Mouse (Mus musculus) hindbrain, embryonic 13.5 days (tissue): ENCODE measurements at regions not wholly inside any gene's neighbourhood (a gene's known extent, or its start where the extent isn't known, plus 50 kb on each side); places are given as distances from the start of the nearest gene placed in this dataset.

Experiments used
- ATAC-seq: fragments of 200-750 bp; cut with Nextera tagmentation; 2 replicates; pipeline ENCODE4 v1.8.0; 2017; ENCODE audit warnings: moderate TSS enrichment; ENCODE audit not compliant: low FRiP score
- H3K27ac ChIP-seq: fragments of 300-500 bp; sonication (generic); 2 replicates; pipeline ENCODE4 v1.5.1; 2015; ENCODE audit warnings: inconsistent platforms, mild to moderate bottlenecking, moderate library complexity
- H3K27me3 ChIP-seq: fragments of 300-500 bp; sonication (generic); 2 replicates; pipeline ENCODE4 v1.6.1; 2015; ENCODE audit warnings: mild to moderate bottlenecking, inconsistent platforms
- H3K36me3 ChIP-seq: fragments of 300-500 bp; sonication (generic); 2 replicates; pipeline ENCODE4 v1.6.1; 2015; ENCODE audit warnings: mild to moderate bottlenecking, inconsistent platforms
- H3K4me1 ChIP-seq: fragments of 300-500 bp; sonication (generic); replicated peaks from 2 replicates; pipeline ENCODE4 v1.6.1; 2015; ENCODE audit warnings: inconsistent platforms
- H3K4me2 ChIP-seq: fragments of 300-500 bp; sonication (generic); 2 replicates; pipeline ENCODE4 v1.6.1; 2015; ENCODE audit warnings: inconsistent platforms, mild to moderate bottlenecking, moderate library complexity
- H3K4me3 ChIP-seq: fragments of 300-500 bp; sonication (generic); 2 replicates; pipeline ENCODE4 v1.5.1; 2015; ENCODE audit warnings: mild to moderate bottlenecking, inconsistent platforms
- H3K9ac ChIP-seq: fragments of 300-500 bp; sonication (generic); 2 replicates; pipeline ENCODE4 v1.6.1; 2015; ENCODE audit warnings: mild to moderate bottlenecking, inconsistent platforms
- H3K9me3 ChIP-seq: fragments of 300-500 bp; sonication (generic); 2 replicates; pipeline ENCODE4 v1.6.1; 2016; ENCODE audit warnings: inconsistent platforms
- WGBS: fragments of 180-500 bp; shearing (Covaris S2); methylation state at CpG from one replicate; pipeline ENCODE4 v1.1.7; 2015; 5-methylcytosine and 5-hydroxymethylcytosine counted together

- no peak overlapping the region for H3K9ac ChIP-seq
- no peak overlapping the region for H3K4me2 ChIP-seq
- H3K27ac ChIP-seq, result no peak overlapping the region
- H3K4me3 ChIP-seq, result no peak overlapping the region
- WGBS, result 86% methylated on average over 9 of the region's 9 CpGs
- H3K4me1 ChIP-seq, result peaks cover 30% of the 10 kb centered on the region
- ATAC-seq, result no peak
- H3K9me3 ChIP-seq, result no peaks in the 10 kb centered on the region
- H3K27me3 ChIP-seq, result no peaks in the 10 kb centered on the region
- no peaks in the 10 kb centered on the region for H3K36me3 ChIP-seq
Measured at GRCm38 (mm10) chr4:22106883-22107282, 175.8 kb downstream of the Faxc start.

GRCm38 (mm10) chr4:22109410-22109809 is 178.3 kb downstream of the Faxc start:
- WGBS, result 30% methylated on average over 6 of the region's 6 CpGs
- H3K9ac ChIP-seq, result no peak overlapping the region
- ATAC-seq, result 0 out of 2 replicates have a peak, but pooled peaks have one; percentile 32
- no peaks in the 10 kb centered on the region for H3K36me3 ChIP-seq
- H3K4me3 ChIP-seq, result no peak overlapping the region
- H3K9me3 ChIP-seq, result no peaks in the 10 kb centered on the region
- H3K4me2 ChIP-seq, result no peak overlapping the region
- peaks cover 16% of the 10 kb centered on the region; the same call in 1 of the 2 replicates for H3K4me1 ChIP-seq
- no peaks in the 10 kb centered on the region for H3K27me3 ChIP-seq
- no peak overlapping the region for H3K27ac ChIP-seq

GRCm38 (mm10) chr4:22110400-22110799 is 179.3 kb downstream of the Faxc start:
- WGBS, result 53% methylated on average over 8 of the region's 8 CpGs
- no peak overlapping the region for H3K4me2 ChIP-seq
- H3K27me3 ChIP-seq, result no peaks in the 10 kb centered on the region
- no peak overlapping the region for H3K27ac ChIP-seq
- no peaks in the 10 kb centered on the region for H3K9me3 ChIP-seq
- no peak overlapping the region for H3K4me3 ChIP-seq
- peaks cover 16% of the 10 kb centered on the region; the same call in 1 of the 2 replicates for H3K4me1 ChIP-seq
- H3K36me3 ChIP-seq, result no peaks in the 10 kb centered on the region
- H3K9ac ChIP-seq, result no peak overlapping the region
- ATAC-seq, result no peak

GRCm38 (mm10) chr4:22112209-22112608 is 181.1 kb downstream of the Faxc start:
- WGBS, result 43% methylated on average over 5 of the region's 5 CpGs
- H3K4me1 ChIP-seq, result peaks cover 16% of the 10 kb centered on the region; the same call in 1 of the 2 replicates
- no peaks in the 10 kb centered on the region for H3K9me3 ChIP-seq
- ATAC-seq, result no peak
- H3K36me3 ChIP-seq, result no peaks in the 10 kb centered on the region
- H3K27me3 ChIP-seq, result no peaks in the 10 kb centered on the region
- no peak overlapping the region for H3K9ac ChIP-seq
- H3K27ac ChIP-seq, result no peak overlapping the region
- no peak overlapping the region for H3K4me2 ChIP-seq
- H3K4me3 ChIP-seq, result no peak overlapping the region

- Histone ChIP-seq H3K4me3 (no peak overlapping the region), H3K4me2 (no peak overlapping the region), H3K36me3 (no peaks in the 10 kb centered on the region), H3K9me3 (no peaks in the 10 kb centered on the region), H3K9ac (no peak overlapping the region), H3K27me3 (no peaks in the 10 kb centered on the region), H3K4me1 (peaks cover 14% of the 10 kb centered on the region; the same call in 1 of the 2 replicates), H3K27ac (no peak overlapping the region)
- ATAC-seq, result no peak
Measured at GRCm38 (mm10) chr4:22114451-22114850, 183.3 kb downstream of the Faxc start.

GRCm38 (mm10) chr4:22119877-22120276 is 188.7 kb downstream of the Faxc start:
- WGBS, result 61% methylated on average over 3 of the region's 3 CpGs
- Histone ChIP-seq H3K9me3 (no peaks in the 10 kb centered on the region), H3K4me3 (no peak overlapping the region), H3K27me3 (no peaks in the 10 kb centered on the region), H3K9ac (no peak overlapping the region), H3K4me1 (no peaks in the 10 kb centered on the region), H3K4me2 (no peak overlapping the region), H3K27ac (no peak overlapping the region), H3K36me3 (no peaks in the 10 kb centered on the region)
- ATAC-seq, result no peak

GRCm38 (mm10) chr4:22120953-22121352 is 189.8 kb downstream of the Faxc start:
- Histone ChIP-seq H3K36me3 (no peaks in the 10 kb centered on the region), H3K9me3 (no peaks in the 10 kb centered on the region), H3K4me3 (no peak overlapping the region), H3K4me2 (no peak overlapping the region), H3K27me3 (no peaks in the 10 kb centered on the region), H3K9ac (no peak overlapping the region), H3K27ac (no peak overlapping the region), H3K4me1 (no peaks in the 10 kb centered on the region)
- no peak for ATAC-seq
- WGBS, result 55% methylated on average over 3 of the region's 3 CpGs

- H3K27me3 ChIP-seq, result no peaks in the 10 kb centered on the region
- ATAC-seq, result no peak
- no peak overlapping the region for H3K4me2 ChIP-seq
- H3K4me1 ChIP-seq, result no peaks in the 10 kb centered on the region
- no peaks in the 10 kb centered on the region for H3K9me3 ChIP-seq
- no peak overlapping the region for H3K27ac ChIP-seq
- no peaks in the 10 kb centered on the region for H3K36me3 ChIP-seq
- no peak overlapping the region for H3K4me3 ChIP-seq
- H3K9ac ChIP-seq, result no peak overlapping the region
- WGBS, result 68% methylated on average over 2 of the region's 2 CpGs
Measured at GRCm38 (mm10) chr4:22121397-22121796, 190.3 kb downstream of the Faxc start.

GRCm38 (mm10) chr4:22124836-22125235 is 193.7 kb downstream of the Faxc start:
- no peak for ATAC-seq
- Histone ChIP-seq H3K9me3 (no peaks in the 10 kb centered on the region), H3K9ac (no peak overlapping the region), H3K36me3 (no peaks in the 10 kb centered on the region), H3K4me1 (no peaks in the 10 kb centered on the region), H3K27ac (no peak overlapping the region), H3K27me3 (no peaks in the 10 kb centered on the region), H3K4me2 (no peak overlapping the region), H3K4me3 (no peak overlapping the region)
- WGBS, result 90% methylated on average over 6 of the region's 6 CpGs

GRCm38 (mm10) chr4:22130511-22130910 is 199.4 kb downstream of the Faxc start:
- no peaks in the 10 kb centered on the region for H3K27me3 ChIP-seq
- no peak overlapping the region for H3K4me3 ChIP-seq
- no peak overlapping the region for H3K4me2 ChIP-seq
- WGBS, result 84% methylated on average over 8 of the region's 8 CpGs
- no peaks in the 10 kb centered on the region for H3K36me3 ChIP-seq
- no peak for ATAC-seq
- H3K9me3 ChIP-seq, result no peaks in the 10 kb centered on the region
- no peak overlapping the region for H3K27ac ChIP-seq
- peaks cover 19% of the 10 kb centered on the region for H3K4me1 ChIP-seq
- no peak overlapping the region for H3K9ac ChIP-seq

GRCm38 (mm10) chr4:22131751-22132736 is 200.9 kb downstream of the Faxc start:
- WGBS, result 54% methylated on average over 13 of the region's 13 CpGs
- no peaks in the 10 kb centered on the region for H3K9me3 ChIP-seq
- no peak overlapping the region for H3K27ac ChIP-seq
- H3K27me3 ChIP-seq, result no peaks in the 10 kb centered on the region
- no peak overlapping the region for H3K9ac ChIP-seq
- ATAC-seq, result peak; percentile 78
- no peaks in the 10 kb centered on the region for H3K36me3 ChIP-seq
- no peak overlapping the region for H3K4me3 ChIP-seq
- no peak overlapping the region for H3K4me2 ChIP-seq
- H3K4me1 ChIP-seq, result peaks cover 19% of the 10 kb centered on the region

- H3K27me3 ChIP-seq, result no peaks in the 10 kb centered on the region
- H3K36me3 ChIP-seq, result no peaks in the 10 kb centered on the region
- H3K4me1 ChIP-seq, result peaks cover 19% of the 10 kb centered on the region
- 50% methylated on average over 14 of the region's 14 CpGs for WGBS
- no peaks in the 10 kb centered on the region for H3K9me3 ChIP-seq
- no peak overlapping the region for H3K27ac ChIP-seq
- no peak overlapping the region for H3K4me2 ChIP-seq
- no peak overlapping the region for H3K4me3 ChIP-seq
- ATAC-seq, result 0 out of 2 replicates have a peak, but pooled peaks have one; percentile 16
- no peak overlapping the region for H3K9ac ChIP-seq
Measured at GRCm38 (mm10) chr4:22133547-22134495, 202.7 kb downstream of the Faxc start.
